Mouse (Mus musculus): ENCODE data around the gene Sec1. TPM values are rescaled to one million over a fixed set of nuclear protein-coding genes. Genes with fewer than 3 reads are reported as not detected.

Sec1 gene
- total and polyA plus RNA-seq, 3 experiments, result 0.16 to 0.25 (median 0.16) TPM

DNA sequence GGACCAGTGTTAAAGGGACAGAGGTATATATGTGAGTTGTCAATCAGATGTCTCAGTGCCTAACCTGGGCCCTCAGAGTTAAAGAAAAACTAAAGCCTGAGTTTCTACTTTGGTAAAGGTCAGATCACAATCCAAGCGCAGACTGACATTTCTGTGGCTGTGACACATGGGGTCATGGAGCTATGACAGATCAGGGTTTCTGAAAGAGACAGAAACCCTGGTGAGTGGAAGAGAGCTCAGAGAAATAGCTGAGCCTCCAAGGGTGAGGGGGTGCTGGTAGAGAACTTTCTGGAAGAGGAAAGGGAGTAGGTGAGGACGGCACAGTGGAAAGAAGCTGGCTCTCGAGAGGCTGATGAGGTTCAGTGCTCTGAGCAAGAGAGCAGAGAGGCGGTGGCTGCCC is 47.5 kb downstream of the Sec1 start:
- H3K4me1 ChIP-seq (ENCODE audit: control insufficient read depth, insufficient read depth, low read length), result peaks cover 7% of the 10 kb centered on the region
- DNase-seq, result no peak
- H3K4me3 ChIP-seq, result no peak overlapping the region
- no peak overlapping the region for H3K9ac ChIP-seq (ENCODE audit: low read depth, low read length)
- H3K36me3 ChIP-seq (ENCODE audit: control insufficient read depth, insufficient read depth, low read length), result no peaks in the 10 kb centered on the region
- no peaks in the 10 kb centered on the region for H3K79me2 ChIP-seq (replicated peaks; ENCODE audit: control insufficient read depth, insufficient read depth, low read length)
- no peak for TF ChIP-seq POLR2A (IDR thresholded peaks at IDR 0.05; ENCODE audit: insufficient read depth, low read depth, low read length)
- no peak for TF ChIP-seq CTCF (IDR thresholded peaks at IDR 0.05)
- no peak for TF ChIP-seq EP300 (IDR thresholded peaks at IDR 0.05; ENCODE audit: insufficient read depth, low read depth, low read length)
- WGBS, result 78% methylated on average over 4 of the region's 4 CpGs
- H3K27ac ChIP-seq, result no peak overlapping the region
- intact Hi-C loops (cut with DNase I), result no loop called here
- no peaks in the 10 kb centered on the region for H3K27me3 ChIP-seq (ENCODE audit: control insufficient read depth, insufficient read depth, low read length)

GRCm38 (mm10) chr7:45645591-45645971 is 48.6 kb downstream of the Sec1 start:
- Histone ChIP-seq H3K4me1 (ENCODE audit: control insufficient read depth, insufficient read depth, low read length) (peaks cover 14% of the 10 kb centered on the region), H3K9ac (ENCODE audit: low read depth, low read length) (no peak overlapping the region), H3K27ac (no peak overlapping the region), H3K36me3 (ENCODE audit: control insufficient read depth, insufficient read depth, low read length) (no peaks in the 10 kb centered on the region), H3K4me3 (no peak overlapping the region), H3K27me3 (ENCODE audit: control insufficient read depth, insufficient read depth, low read length) (no peaks in the 10 kb centered on the region), H3K79me2 (replicated peaks; ENCODE audit: control insufficient read depth, insufficient read depth, low read length) (no peaks in the 10 kb centered on the region)
- WGBS, result 77% methylated on average over 7 of the region's 7 CpGs
- no peak for TF ChIP-seq CTCF (IDR thresholded peaks at IDR 0.05)
- no peak for TF ChIP-seq EP300 (IDR thresholded peaks at IDR 0.05; ENCODE audit: insufficient read depth, low read depth, low read length)
- TF ChIP-seq POLR2A (IDR thresholded peaks at IDR 0.05; ENCODE audit: insufficient read depth, low read depth, low read length), result no peak
- DNase-seq, result no peak
- intact Hi-C loops (cut with DNase I), result no loop called here

- Histone ChIP-seq H3K4me3 (no peak overlapping the region), H3K27ac (no peak overlapping the region), H3K27me3 (ENCODE audit: control insufficient read depth, insufficient read depth, low read length) (no peaks in the 10 kb centered on the region), H3K4me1 (ENCODE audit: control insufficient read depth, insufficient read depth, low read length) (peaks cover 14% of the 10 kb centered on the region), H3K36me3 (ENCODE audit: control insufficient read depth, insufficient read depth, low read length) (no peaks in the 10 kb centered on the region), H3K9ac (ENCODE audit: low read depth, low read length) (no peak overlapping the region), H3K79me2 (replicated peaks; ENCODE audit: control insufficient read depth, insufficient read depth, low read length) (no peaks in the 10 kb centered on the region)
- intact Hi-C loops (cut with DNase I), result loop anchor here (5.0 kb wide), 1 partner anchor 37 kb away; the partner anchor contains the start of gene Ntn5
- TF ChIP-seq CTCF (IDR thresholded peaks at IDR 0.05), result no peak
- TF ChIP-seq EP300 (IDR thresholded peaks at IDR 0.05; ENCODE audit: insufficient read depth, low read depth, low read length), result no peak
- TF ChIP-seq POLR2A (IDR thresholded peaks at IDR 0.05; ENCODE audit: insufficient read depth, low read depth, low read length), result no peak
- WGBS, result 84% methylated on average over 6 of the region's 6 CpGs
- DNase-seq, result no peak
These were observed 49.2 kb downstream of the Sec1 start for GRCm38 (mm10) chr7:45644872-45645590.

GRCm38 (mm10) chr7:45644183-45644582 is 50.0 kb downstream of the Sec1 start:
- H3K27me3 ChIP-seq (ENCODE audit: control insufficient read depth, insufficient read depth, low read length), result no peaks in the 10 kb centered on the region
- peak overlapping the region; percentile 16; the same call in 1 of the 2 replicates for H3K9ac ChIP-seq (ENCODE audit: low read depth, low read length)
- H3K4me1 ChIP-seq (ENCODE audit: control insufficient read depth, insufficient read depth, low read length), result peaks cover 16% of the 10 kb centered on the region
- WGBS, result 35% methylated on average over 18 of the region's 18 CpGs
- no peaks in the 10 kb centered on the region for H3K79me2 ChIP-seq (replicated peaks; ENCODE audit: control insufficient read depth, insufficient read depth, low read length)
- intact Hi-C loops (cut with DNase I), result loop anchor here (5.0 kb wide), 1 partner anchor 38 kb away; the partner anchor contains the start of gene Ntn5
- DNase-seq, result peak; percentile 31 to 42
- TF ChIP-seq EP300 (IDR thresholded peaks at IDR 0.05; ENCODE audit: insufficient read depth, low read depth, low read length) (no peak), POLR2A (IDR thresholded peaks at IDR 0.05; ENCODE audit: insufficient read depth, low read depth, low read length) (no peak), CTCF (IDR thresholded peaks at IDR 0.05) (no peak)
- H3K4me3 ChIP-seq, result no peak overlapping the region
- H3K36me3 ChIP-seq (ENCODE audit: control insufficient read depth, insufficient read depth, low read length), result no peaks in the 10 kb centered on the region; the same call in 1 of the 2 replicates
- H3K27ac ChIP-seq, result no peak overlapping the region

- intact Hi-C loops (cut with DNase I), result loop anchor here (5.0 kb wide), 1 partner anchor 39 kb away; the partner anchor contains the start of gene Ntn5
- Histone ChIP-seq H3K4me1 (ENCODE audit: control insufficient read depth, insufficient read depth, low read length) (peaks cover 18% of the 10 kb centered on the region), H3K4me3 (peak overlapping the region; percentile 1; the same call in 1 of the 2 replicates), H3K27ac (peak overlapping the region; percentile 58), H3K9ac (ENCODE audit: low read depth, low read length) (peak overlapping the region; percentile 59), H3K36me3 (ENCODE audit: control insufficient read depth, insufficient read depth, low read length) (no peaks in the 10 kb centered on the region; the same call in 1 of the 2 replicates), H3K27me3 (ENCODE audit: control insufficient read depth, insufficient read depth, low read length) (no peaks in the 10 kb centered on the region), H3K79me2 (replicated peaks; ENCODE audit: control insufficient read depth, insufficient read depth, low read length) (no peaks in the 10 kb centered on the region)
- no peak for TF ChIP-seq EP300 (IDR thresholded peaks at IDR 0.05; ENCODE audit: insufficient read depth, low read depth, low read length)
- peak; percentile 68 for TF ChIP-seq POLR2A (IDR thresholded peaks at IDR 0.05; ENCODE audit: insufficient read depth, low read depth, low read length)
- 36% methylated on average over 28 of the region's 28 CpGs for WGBS
- DNase-seq, result peak; percentile 87 to 90
These were observed 50.6 kb downstream of the Sec1 start for GRCm38 (mm10) chr7:45643441-45644178.

Measured in heart, adult 2 months (tissue).